ENCODE assay signal across 9 mouse cellular contexts in the genomic region with DNA sequence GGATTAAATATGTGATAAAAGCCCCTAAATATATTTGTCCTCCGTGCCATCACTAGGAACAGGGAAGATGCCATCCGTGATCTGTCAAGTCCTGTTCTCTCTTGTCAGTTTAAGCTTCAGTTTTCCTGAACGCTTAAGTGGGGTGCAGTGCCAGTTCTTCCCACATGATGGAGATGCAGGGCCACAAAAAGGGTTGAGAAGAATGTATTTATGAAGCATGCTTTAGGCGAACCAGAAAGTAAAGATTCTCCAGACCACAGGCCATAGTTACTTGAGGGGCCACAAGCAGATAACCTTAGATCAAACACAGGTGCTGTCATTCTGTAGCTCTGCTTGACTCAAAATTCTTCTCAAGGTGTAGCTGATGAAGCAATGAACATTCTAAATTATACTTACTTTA. TPM values are rescaled to one million over a fixed set of nuclear protein-coding genes. Genes with fewer than 3 reads are reported as not detected.
DNase-seq lines count a peak whose midpoint lies in the region; ATAC-seq and TF ChIP-seq lines count a peak whose summit lies in the region.
"Had no signal": no experiment of that assay in that cellular context is flagged by ENCODE, and none has a peak within 500 bp of the region (broad histone marks: within the 10 kb centered on the region; RNA-seq: fewer than 3 reads in every experiment).

No protein-coding gene starts in this region.

- peak; percentile 50 for TF ChIP-seq CTCF in C2C12 (IDR thresholded peaks at IDR 0.05; ENCODE audit: control insufficient read depth, insufficient read depth, insufficient read length)

- intact Hi-C loops in gastrocnemius, postnatal 36 days (cut with DNase I): no loop called here

- H3K79me2 ChIP-seq in C2C12 (ENCODE audit: control insufficient read depth, insufficient read depth): no peaks in the 10 kb centered on the region

- H3K4me3 ChIP-seq in C2C12 (ENCODE audit: insufficient read depth, poor library complexity, severe bottlenecking): no peak overlapping the region
- H3K4me3 ChIP-seq: neural tube, embryonic 13.5 days had no signal

- no peaks in the 10 kb centered on the region for H3K27me3 ChIP-seq in C2C12 (ENCODE audit: control insufficient read depth, insufficient read depth, insufficient read length)
- H3K27me3 ChIP-seq: neural tube, embryonic 13.5 days had no signal

- peak; percentile 54 for DNase-seq in R1 (ENCODE audit: low read depth, low spot score)
- peak; percentile 7 to 20 for DNase-seq in gastrocnemius, postnatal 36 days
- DNase-seq in layer of hippocampus, adult 9-10 months (ENCODE audit: low spot score): peak; percentile 51
- peak; percentile 66 for DNase-seq in lung, postnatal 36 days
- peak; percentile 60 for DNase-seq in right cerebral cortex, postnatal 14 days
- no peak for DNase-seq in thymus, postnatal 25 days

- peak; percentile 89 for ATAC-seq in common myeloid progenitor, adult 5-6 weeks (replicated peaks; ENCODE audit: low read depth, poor library complexity, severe bottlenecking)

- H3ac ChIP-seq in C2C12 (ENCODE audit: control insufficient read depth, insufficient read length, low read depth): no peak overlapping the region

- no peaks in the 10 kb centered on the region for H3K36me3 ChIP-seq in C2C12 (ENCODE audit: control insufficient read depth, insufficient read depth)
- H3K36me3 ChIP-seq: neural tube, embryonic 13.5 days had no signal

- no peaks in the 10 kb centered on the region for H3K79me3 ChIP-seq in C2C12 (ENCODE audit: low read depth)

TF ChIP-seq in C2C12, 6 proteins besides CTCF, POLR2A, EP300 and RAD21:
- TF ChIP-seq MAX (IDR thresholded peaks at IDR 0.05) (no peak), FOSL1 (IDR thresholded peaks at IDR 0.05; ENCODE audit: insufficient read depth, low read length, poor library complexity, severe bottlenecking) (no peak), MYOD1 (IDR thresholded peaks at IDR 0.05; ENCODE audit: control insufficient read depth, insufficient read length, low read depth) (no peak), USF1 (IDR thresholded peaks at IDR 0.05; ENCODE audit: low read depth) (no peak), MYOG (IDR thresholded peaks at IDR 0.05; ENCODE audit: control insufficient read depth, extremely low read depth, insufficient read length) (no peak), CEBPB (IDR thresholded peaks at IDR 0.05; ENCODE audit: low read depth) (no peak)

RNA-seq across cellular contexts. Expression of a gene that starts 58.6 kb away (rescaled TPM):
- 3.3 TPM for polyA plus RNA-seq in C2C12 (2012; fragmentation: generic; extraction: Trizol)
- total RNA-seq in common myeloid progenitor, adult 5-6 weeks (2017): 3.0 and 3.7 TPM in 2 replicates
- 1 to 10 TPM; 4.1 to 4.8 TPM for total RNA-seq in gastrocnemius, postnatal 36 days (2021)
